16 mouse cellular contexts compared by ENCODE assay signal in the genomic region with DNA sequence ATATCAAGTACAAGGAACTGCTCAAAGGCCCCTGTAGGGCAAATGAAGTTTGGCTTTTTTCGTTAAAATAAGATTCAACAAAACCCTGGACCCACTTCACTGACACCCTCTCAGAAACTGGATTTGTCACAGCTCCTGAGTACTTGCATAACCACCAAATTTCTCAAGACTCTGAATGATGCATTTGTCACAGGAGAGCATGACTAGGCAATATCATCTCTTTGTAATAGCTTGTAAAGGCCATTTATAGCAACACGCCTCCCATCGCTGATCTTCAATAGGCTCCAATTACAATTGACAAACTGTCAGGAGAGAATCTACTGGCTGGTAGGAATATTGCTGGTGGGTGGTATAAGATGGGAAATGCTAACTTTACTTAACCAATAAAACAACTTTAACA.
"Had no signal": no experiment of that assay in that cellular context is flagged by ENCODE, and none has a peak within 500 bp of the region (broad histone marks: within the 10 kb centered on the region; RNA-seq: fewer than 3 reads in every experiment).

No protein-coding gene starts in this region.

- ATAC-seq: midbrain, embryonic 13.5 days; midbrain, embryonic 15.5 days had no signal

- H3K9ac ChIP-seq: lung, embryonic 14.5 days; midbrain, embryonic 13.5 days; midbrain, embryonic 15.5 days; neural tube, embryonic 12.5 days; stomach, embryonic 15.5 days had no signal

- H3K4me2 ChIP-seq: lung, embryonic 14.5 days; midbrain, embryonic 11.5 days; midbrain, embryonic 13.5 days; midbrain, embryonic 15.5 days; neural tube, embryonic 12.5 days; stomach, embryonic 15.5 days had no signal

- H3K27ac ChIP-seq: macrophage; midbrain, embryonic 13.5 days; midbrain, embryonic 15.5 days; neural tube, embryonic 12.5 days; stomach, embryonic 15.5 days; stomach, postnatal 0 days had no signal

- H3K36me3 ChIP-seq: midbrain, embryonic 13.5 days; midbrain, embryonic 15.5 days; neural tube, embryonic 12.5 days; stomach, embryonic 15.5 days had no signal

- H3K4me1 ChIP-seq: megakaryocyte, embryonic 14.5 days; midbrain, embryonic 13.5 days; midbrain, embryonic 15.5 days; neural tube, embryonic 12.5 days; stomach, embryonic 15.5 days had no signal

- DNase-seq: lung, adult 18-20 months; lung, embryonic 14.5 days; lung, postnatal 14 days; lung, postnatal 36 days; right cerebral cortex, postnatal 14 days; thymus, adult 2 months; thymus, postnatal 25 days; thymus, postnatal 4 days had no signal

- H3K9me3 ChIP-seq: midbrain, embryonic 13.5 days; midbrain, embryonic 15.5 days; neural tube, embryonic 12.5 days; stomach, embryonic 15.5 days had no signal

- H3K27me3 ChIP-seq: megakaryocyte, embryonic 14.5 days; midbrain, embryonic 13.5 days; midbrain, embryonic 15.5 days; neural tube, embryonic 12.5 days; stomach, embryonic 15.5 days had no signal

- H3K4me3 ChIP-seq: megakaryocyte, embryonic 14.5 days; midbrain, embryonic 13.5 days; midbrain, embryonic 15.5 days; neural tube, embryonic 12.5 days; stomach, embryonic 15.5 days had no signal
